Mouse (Mus musculus) liver, embryonic 12.5 days (tissue): Measurements from ENCODE around the gene Mien1. TPM values are rescaled to one million over a fixed set of nuclear protein-coding genes. Genes with fewer than 3 reads are reported as not detected.

ENCODE experiments used
- ATAC-seq: fragments of 200-750 bp; cut with Nextera tagmentation; 2 replicates; pipeline ENCODE4 v1.8.0; 2017; ENCODE audit warnings: moderate number of reproducible peaks, mild to moderate bottlenecking, moderate library complexity
- H3K27ac ChIP-seq: fragments of 300-500 bp; sonication (generic); 2 replicates; pipeline ENCODE4 v1.5.1; 2016; ENCODE audit warnings: mild to moderate bottlenecking
- H3K27me3 ChIP-seq: fragments of 300-500 bp; sonication (generic); replicated peaks from 2 replicates; pipeline ENCODE4 v1.6.1; 2016; ENCODE audit warnings: mild to moderate bottlenecking, moderate library complexity
- H3K36me3 ChIP-seq: fragments of 300-500 bp; sonication (generic); 2 replicates; pipeline ENCODE4 v1.6.1; 2016; ENCODE audit warnings: mild to moderate bottlenecking, moderate library complexity
- H3K4me1 ChIP-seq: fragments of 300-500 bp; sonication (generic); 2 replicates; pipeline ENCODE4 v1.6.1; 2016
- H3K4me2 ChIP-seq: fragments of 300-500 bp; sonication (generic); 2 replicates; pipeline ENCODE4 v1.6.1; 2016; ENCODE audit warnings: mild to moderate bottlenecking, moderate library complexity
- H3K4me3 ChIP-seq: fragments of 300-500 bp; sonication (generic); 2 replicates; pipeline ENCODE4 v1.5.1; 2016; ENCODE audit warnings: mild to moderate bottlenecking, moderate library complexity
- H3K9ac ChIP-seq: fragments of 300-500 bp; sonication (generic); 2 replicates; pipeline ENCODE4 v1.6.1; 2016; ENCODE audit warnings: mild to moderate bottlenecking, moderate library complexity
- H3K9me3 ChIP-seq: fragments of 300-500 bp; sonication (generic); replicated peaks from 2 replicates; pipeline ENCODE4 v1.6.1; 2016; ENCODE audit warnings: mild to moderate bottlenecking, moderate library complexity
- WGBS: fragments of 180-500 bp; shearing (Covaris S2); methylation state at CpG from one replicate; pipeline ENCODE4 v1.1.7; 2016; ENCODE audit not compliant: insufficient replicate concordance; 5-methylcytosine and 5-hydroxymethylcytosine counted together
- polyA plus RNA-seq: library from polyadenylated mRNA; unstranded; fragments of >200 nt; fragmentation: Nextera tagmentation; extraction: Ambion mirVana; gene quantifications from 2 replicates; pipeline ENCODE4 v1.2.1, GENCODE M21; 2016

Gene Mien1
- polyA plus RNA-seq, 1 experiment from 2014 or later = 64.8 TPM

DNA sequence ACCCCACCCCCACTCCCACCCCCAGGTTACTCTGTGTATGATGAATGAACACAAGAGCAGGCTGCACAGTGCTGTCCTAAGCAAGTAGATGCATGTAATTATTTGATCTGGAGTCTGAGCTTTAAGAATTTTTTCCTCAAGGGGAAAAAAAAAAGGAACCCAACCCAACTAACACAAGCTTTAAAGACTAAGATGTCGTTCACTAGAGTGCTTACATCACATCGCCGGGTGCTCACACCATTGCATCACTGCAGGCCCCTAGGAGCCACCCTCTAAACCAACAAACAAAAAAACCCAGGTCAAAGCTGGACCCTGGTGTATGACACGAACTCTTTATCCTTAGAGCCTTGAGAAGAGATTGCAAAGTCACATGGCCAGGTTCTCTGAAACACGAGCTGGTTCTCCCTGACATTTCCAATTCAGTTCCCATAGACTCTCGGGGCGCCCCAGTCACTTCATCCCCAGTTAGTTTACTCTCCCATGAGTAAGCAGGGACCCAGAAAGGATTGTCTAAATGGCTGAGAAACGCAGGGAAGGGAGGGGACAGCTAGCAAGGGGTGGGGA lies 35.2 kb upstream of the Mien1 start:
- no peak overlapping the region for H3K4me2 ChIP-seq
- no peak overlapping the region for H3K27ac ChIP-seq
- H3K9ac ChIP-seq = no peak overlapping the region
- ATAC-seq = no peak
- H3K9me3 ChIP-seq = no peaks in the 10 kb centered on the region
- H3K4me3 ChIP-seq = no peak overlapping the region
- WGBS = 48% methylated on average over 8 of the region's 8 CpGs
- no peaks in the 10 kb centered on the region for H3K4me1 ChIP-seq
- H3K27me3 ChIP-seq = peaks cover 32% of the 10 kb centered on the region
- H3K36me3 ChIP-seq = no peaks in the 10 kb centered on the region

DNA sequence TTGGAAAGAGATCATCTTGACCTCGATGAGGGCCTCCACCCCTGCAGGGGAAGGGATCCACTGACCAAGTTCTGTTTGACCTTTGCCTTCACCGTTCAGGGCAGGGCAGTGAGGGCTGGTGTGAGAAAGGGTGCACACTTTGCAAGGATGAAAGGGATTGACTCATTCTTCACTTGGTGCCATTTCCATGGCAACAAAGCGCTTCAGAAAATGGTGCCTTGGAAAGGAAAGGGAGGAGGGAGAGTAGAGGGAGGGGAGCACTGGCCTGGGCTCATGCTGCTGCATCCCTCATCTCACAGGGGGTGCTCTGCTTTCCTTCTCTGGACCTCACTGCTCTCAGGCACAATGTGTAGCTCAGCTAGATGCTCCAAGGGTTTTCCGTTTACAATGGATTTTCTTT lies 33.9 kb upstream of the Mien1 start:
- Histone ChIP-seq H3K27me3 (peaks cover 37% of the 10 kb centered on the region), H3K27ac (no peak overlapping the region), H3K9me3 (no peaks in the 10 kb centered on the region), H3K4me1 (no peaks in the 10 kb centered on the region), H3K4me2 (no peak overlapping the region), H3K36me3 (no peaks in the 10 kb centered on the region), H3K9ac (no peak overlapping the region), H3K4me3 (no peak overlapping the region)
- no peak for ATAC-seq
- WGBS = 57% methylated on average over 4 of the region's 4 CpGs

DNA sequence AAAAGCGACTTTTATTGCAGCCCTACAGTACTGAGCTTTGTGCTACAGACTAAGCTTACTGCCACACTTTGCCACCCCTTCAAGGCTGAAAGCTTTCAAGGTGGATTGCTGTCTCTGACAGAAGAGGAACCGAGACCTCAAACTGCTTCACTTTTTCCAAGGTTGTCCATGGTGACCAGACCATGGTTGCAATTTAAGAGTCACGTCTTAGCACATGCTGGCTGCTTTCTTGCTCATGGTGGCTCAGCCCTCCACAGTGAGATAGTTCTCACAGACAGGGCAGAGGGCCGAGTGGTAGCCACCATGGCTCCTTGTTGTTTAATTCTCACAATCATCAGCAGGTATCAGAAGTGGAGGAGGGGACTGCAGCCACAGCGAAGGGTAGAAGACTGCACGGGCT lies 32.0 kb upstream of the Mien1 start:
- Histone ChIP-seq H3K9ac (no peak overlapping the region), H3K4me3 (no peak overlapping the region), H3K27me3 (peaks cover 50% of the 10 kb centered on the region), H3K27ac (no peak overlapping the region), H3K36me3 (no peaks in the 10 kb centered on the region), H3K4me1 (no peaks in the 10 kb centered on the region), H3K4me2 (no peak overlapping the region), H3K9me3 (no peaks in the 10 kb centered on the region)
- WGBS = 49% methylated on average over 6 of the region's 6 CpGs
- ATAC-seq = no peak

DNA sequence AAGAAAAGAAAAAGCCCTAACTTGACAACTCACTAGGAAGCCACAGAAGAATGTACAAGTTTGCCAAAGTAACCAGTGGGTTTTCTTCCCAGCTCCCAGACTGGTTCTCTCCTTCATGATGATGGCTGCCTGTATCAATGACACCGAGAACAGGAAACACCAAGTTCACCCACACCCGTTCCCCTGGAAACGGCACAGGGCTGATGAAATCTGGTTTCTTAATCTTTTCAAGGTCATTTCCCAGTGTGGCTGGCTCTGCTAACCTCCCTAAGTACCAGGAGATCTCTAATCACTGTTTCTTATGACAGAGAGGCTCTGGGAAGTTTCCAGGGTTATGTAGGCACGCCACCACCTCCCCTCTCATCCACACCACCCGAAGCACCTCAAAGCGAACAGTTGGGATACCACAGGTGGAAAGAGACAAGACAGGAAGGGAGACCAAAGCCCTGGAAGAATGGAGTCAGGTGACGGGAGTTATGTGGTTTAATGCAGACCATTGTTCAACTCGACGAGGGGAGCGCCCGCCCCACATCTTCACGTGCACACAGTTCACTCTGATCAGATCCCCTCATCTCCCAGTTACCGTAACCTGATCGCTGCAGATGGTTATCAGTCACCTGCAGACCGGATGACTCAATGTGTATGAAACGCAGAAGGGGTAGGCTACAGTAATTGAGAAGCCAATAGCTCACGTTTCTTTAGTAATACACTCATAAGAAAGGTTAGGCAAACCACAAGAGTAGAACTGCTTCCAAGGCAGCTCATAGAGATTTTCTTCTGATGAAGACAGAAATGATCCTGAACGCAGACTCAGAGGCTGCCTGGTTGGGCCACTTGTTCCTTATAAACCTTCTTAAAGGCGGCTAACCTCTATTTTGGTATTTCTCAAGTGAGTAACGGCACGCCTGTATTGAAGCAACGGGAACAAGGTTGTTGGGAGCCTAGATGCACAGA lies 31.2 kb upstream of the Mien1 start:
- Histone ChIP-seq H3K4me2 (no peak overlapping the region), H3K9ac (no peak overlapping the region), H3K36me3 (no peaks in the 10 kb centered on the region), H3K9me3 (no peaks in the 10 kb centered on the region), H3K4me1 (no peaks in the 10 kb centered on the region), H3K27ac (no peak overlapping the region), H3K27me3 (peaks cover 54% of the 10 kb centered on the region), H3K4me3 (no peak overlapping the region)
- ATAC-seq = no peak
- WGBS = 51% methylated on average over 22 of the region's 22 CpGs

DNA sequence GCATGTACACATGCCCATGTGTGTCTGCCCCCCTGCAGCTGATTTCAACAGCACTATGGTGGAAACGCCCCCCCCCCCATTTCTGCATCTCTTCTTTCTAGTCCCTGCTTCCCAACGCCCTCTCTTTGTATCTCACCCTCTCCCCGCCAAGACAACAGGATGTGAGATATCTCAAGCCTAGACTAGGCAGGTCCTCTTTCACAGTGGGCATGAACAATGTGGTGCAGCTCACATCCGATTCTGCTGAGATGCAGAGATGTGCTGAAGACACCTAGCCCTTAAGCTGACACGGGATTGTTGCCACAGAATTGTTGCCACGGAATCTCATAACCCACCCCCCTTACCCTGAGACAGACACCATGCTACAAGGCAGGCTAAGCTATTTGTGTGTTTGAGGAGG lies 25.7 kb upstream of the Mien1 start:
- Histone ChIP-seq H3K27me3 (peaks cover 66% of the 10 kb centered on the region), H3K36me3 (no peaks in the 10 kb centered on the region), H3K4me2 (no peak overlapping the region), H3K9ac (no peak overlapping the region), H3K9me3 (no peaks in the 10 kb centered on the region), H3K4me1 (no peaks in the 10 kb centered on the region), H3K4me3 (no peak overlapping the region), H3K27ac (no peak overlapping the region)
- no peak for ATAC-seq
- 56% methylated on average over 6 of the region's 6 CpGs for WGBS

DNA sequence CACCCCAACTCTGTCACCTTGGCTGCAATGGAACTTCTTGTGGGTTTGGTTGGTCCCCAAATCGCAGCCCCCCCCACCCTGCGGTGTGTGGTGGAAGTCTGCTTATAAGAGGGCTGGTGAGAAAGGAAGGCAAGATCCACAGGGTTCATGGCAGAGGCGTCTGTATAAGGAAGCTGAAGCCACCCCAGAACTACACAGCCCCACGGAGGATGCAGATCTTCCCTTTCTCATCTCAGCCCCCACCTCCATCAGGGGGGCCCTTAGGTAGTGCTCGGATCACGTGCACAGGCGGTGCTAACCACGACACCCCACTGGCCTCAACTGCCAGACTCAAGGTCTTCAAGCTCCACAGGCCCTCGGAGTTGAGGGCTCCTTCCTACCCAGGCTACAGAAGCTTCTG lies 25.1 kb upstream of the Mien1 start:
- no peaks in the 10 kb centered on the region for H3K9me3 ChIP-seq
- peaks cover 66% of the 10 kb centered on the region for H3K27me3 ChIP-seq
- WGBS = 56% methylated on average over 9 of the region's 9 CpGs
- no peak for ATAC-seq
- H3K27ac ChIP-seq = no peak overlapping the region
- H3K36me3 ChIP-seq = no peaks in the 10 kb centered on the region
- H3K4me3 ChIP-seq = no peak overlapping the region
- H3K9ac ChIP-seq = no peak overlapping the region
- H3K4me2 ChIP-seq = no peak overlapping the region
- no peaks in the 10 kb centered on the region for H3K4me1 ChIP-seq

DNA sequence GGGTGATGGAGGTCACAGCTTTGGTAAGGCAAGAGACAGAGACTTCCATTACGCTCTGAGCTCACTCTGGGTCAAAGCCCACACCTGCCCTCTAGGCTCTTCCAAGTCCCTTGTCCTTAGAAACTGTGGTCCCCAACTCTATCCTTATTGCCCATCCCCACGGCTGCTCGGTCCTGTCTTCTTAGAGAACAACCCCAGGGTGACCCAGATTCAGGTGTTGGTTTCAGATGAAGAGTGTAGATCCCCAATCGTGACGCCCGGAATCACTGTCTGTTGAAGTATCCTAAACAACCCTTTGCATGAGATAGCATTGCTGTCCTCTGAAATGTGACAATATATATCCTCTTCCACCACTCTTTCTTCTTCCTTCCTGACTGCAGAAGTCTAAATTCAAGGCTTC lies 23.5 kb upstream of the Mien1 start:
- peaks cover 12% of the 10 kb centered on the region for H3K4me1 ChIP-seq
- no peak for ATAC-seq

DNA sequence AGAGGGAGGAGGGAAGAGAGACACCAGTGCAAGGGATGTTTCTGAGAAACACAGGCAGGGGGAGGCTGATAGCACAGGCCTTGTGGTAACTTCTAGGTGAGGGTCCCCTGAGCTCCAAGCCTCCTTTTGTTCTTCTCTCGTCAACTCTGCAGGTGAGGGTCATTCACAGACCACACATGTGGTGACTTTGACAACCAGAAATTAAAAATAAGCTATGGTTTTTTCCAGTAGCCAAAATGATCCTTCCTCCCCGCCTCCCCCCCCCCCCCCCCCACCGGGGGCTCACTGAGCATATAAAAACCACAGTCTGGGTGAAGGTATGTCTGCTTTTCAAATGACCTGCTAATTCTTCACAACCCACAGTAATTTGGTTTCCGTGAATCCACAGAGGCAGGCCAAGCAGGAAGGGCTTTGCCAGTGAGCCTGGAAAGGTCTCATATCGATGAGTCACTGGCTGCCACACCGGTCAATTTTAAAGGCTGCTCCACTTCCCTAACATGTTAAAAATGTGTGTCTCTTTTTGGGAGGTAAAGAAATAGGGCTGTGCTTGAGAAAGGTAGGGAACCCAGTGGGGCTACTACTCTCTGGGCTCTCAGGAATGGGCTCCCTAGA lies 22.4 kb upstream of the Mien1 start:
- no peak overlapping the region for H3K9ac ChIP-seq
- H3K27ac ChIP-seq = no peak overlapping the region
- H3K4me3 ChIP-seq = no peak overlapping the region
- ATAC-seq = no peak
- no peaks in the 10 kb centered on the region for H3K36me3 ChIP-seq
- no peak overlapping the region for H3K4me2 ChIP-seq
- H3K4me1 ChIP-seq = peaks cover 16% of the 10 kb centered on the region
- H3K27me3 ChIP-seq = peaks cover 79% of the 10 kb centered on the region
- WGBS = 54% methylated on average over 6 of the region's 6 CpGs
- H3K9me3 ChIP-seq = no peaks in the 10 kb centered on the region

More for the DNA sequence above, 23.5 kb upstream of the Mien1 start:
- Histone ChIP-seq H3K36me3 (no peaks in the 10 kb centered on the region), H3K27me3 (peaks cover 74% of the 10 kb centered on the region), H3K27ac (no peak overlapping the region), H3K4me3 (no peak overlapping the region), H3K9me3 (no peaks in the 10 kb centered on the region), H3K9ac (no peak overlapping the region), H3K4me2 (no peak overlapping the region)
- WGBS = 71% methylated on average over 6 of the region's 6 CpGs

DNA sequence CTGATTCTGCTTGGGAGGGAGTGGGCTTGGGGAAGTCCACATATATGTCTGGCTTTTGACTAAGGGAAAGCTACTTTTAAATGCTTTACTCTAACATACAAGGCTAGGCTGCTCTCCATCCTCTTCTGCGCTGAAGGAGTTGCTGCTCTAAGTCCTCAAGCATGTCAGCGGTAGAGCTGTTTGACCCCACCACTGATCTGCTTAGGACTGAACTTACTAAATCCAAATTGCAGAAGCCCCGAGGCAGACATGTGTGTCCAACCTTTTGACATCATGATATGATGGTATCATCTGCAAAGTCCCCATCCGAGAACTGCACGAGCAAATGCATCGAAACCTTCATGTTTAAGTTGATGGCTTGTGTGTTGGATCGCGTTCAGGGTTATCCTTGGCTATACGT lies 21.1 kb upstream of the Mien1 start:
- Histone ChIP-seq H3K9me3 (no peaks in the 10 kb centered on the region), H3K27ac (no peak overlapping the region), H3K4me2 (no peak overlapping the region), H3K36me3 (0 out of 2 replicates have a peak, but pooled peaks cover 6% of the 10 kb centered on the region), H3K9ac (no peak overlapping the region), H3K4me1 (peaks cover 16% of the 10 kb centered on the region), H3K4me3 (no peak overlapping the region), H3K27me3 (peaks cover 74% of the 10 kb centered on the region)
- WGBS = 68% methylated on average over 9 of the region's 9 CpGs
- ATAC-seq = no peak

DNA sequence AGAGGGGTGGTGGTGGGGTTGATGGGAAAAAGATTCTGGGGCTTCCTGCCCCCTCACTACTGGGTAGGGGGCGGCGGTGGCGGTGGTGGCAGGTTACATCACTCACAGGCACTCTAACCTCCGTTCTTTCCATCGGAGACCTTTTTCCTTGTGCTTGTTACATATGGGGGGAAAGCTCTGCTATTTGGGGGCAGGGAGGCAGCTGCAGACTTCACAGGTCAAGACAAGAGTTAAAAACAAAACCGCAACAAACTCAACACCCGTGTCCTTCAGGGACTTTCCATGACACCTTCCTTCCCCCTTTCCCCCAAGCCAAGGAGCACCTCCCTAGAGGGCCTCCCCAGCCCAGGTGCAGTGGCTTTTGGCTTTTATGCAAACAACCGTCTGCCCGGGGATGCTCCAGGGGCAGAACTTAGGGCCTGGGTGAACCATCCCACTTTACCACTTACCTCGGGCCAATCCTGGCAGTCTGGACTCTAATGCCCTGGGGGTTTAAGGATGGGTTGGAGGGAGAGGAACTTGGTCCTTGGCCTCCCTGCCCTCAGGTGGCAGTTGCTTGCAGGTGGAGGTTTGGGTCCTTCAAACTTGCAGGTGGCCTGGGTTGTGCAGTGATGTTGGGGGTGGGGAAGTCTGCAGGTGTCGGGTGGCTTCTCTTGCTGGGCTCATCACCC lies 20.4 kb upstream of the Mien1 start:
- Histone ChIP-seq H3K27ac (no peak overlapping the region), H3K4me2 (no peak overlapping the region), H3K36me3 (0 out of 2 replicates have a peak, but pooled peaks cover 12% of the 10 kb centered on the region), H3K27me3 (peaks cover 68% of the 10 kb centered on the region), H3K4me1 (peaks cover 16% of the 10 kb centered on the region), H3K9ac (no peak overlapping the region), H3K4me3 (no peak overlapping the region), H3K9me3 (no peaks in the 10 kb centered on the region)
- ATAC-seq = no peak
- WGBS = 12% methylated on average over 11 of the region's 11 CpGs

DNA sequence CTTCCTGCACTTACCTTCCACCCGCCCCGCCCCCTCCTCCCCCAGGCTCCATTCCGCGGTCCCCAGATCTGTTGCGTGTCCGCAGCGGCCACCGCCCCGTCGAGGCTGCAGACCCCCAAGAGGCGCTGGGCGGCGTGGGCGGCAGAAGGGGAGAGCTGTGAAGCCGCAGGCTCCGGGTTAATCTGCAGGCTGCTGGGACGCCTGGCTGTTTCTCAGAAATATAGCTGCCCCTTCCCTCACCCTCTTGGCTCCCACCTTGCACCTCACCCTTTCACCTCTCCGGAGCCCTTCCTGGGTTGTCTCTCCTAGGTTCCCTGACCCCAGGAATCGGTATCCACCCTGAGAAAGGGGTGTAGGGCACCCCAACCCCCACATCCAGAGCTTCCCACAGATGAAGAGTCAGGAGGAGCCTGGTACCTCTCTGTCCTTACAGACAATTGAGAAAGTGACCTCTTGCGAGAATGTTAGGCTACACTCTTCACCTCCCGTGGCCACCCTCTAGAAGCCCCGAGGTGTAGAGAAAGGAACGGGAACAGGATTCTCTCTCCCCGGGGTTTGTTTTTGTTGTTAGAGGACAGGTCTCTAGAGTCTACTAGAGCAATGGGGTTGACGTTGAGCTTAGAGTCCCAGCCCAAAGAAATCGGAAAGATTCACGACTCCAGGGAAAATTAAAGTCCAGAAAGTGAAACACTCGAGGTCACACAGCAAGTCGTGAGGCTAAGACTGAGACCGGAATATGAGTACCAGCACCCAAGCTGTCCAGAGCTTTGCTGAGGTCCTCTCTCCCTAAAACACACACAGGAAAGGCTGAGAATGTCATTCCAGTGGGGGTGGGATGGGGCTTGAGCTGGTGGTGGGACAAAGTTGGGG lies 19.6 kb upstream of the Mien1 start:
- ATAC-seq = 0 out of 2 replicates have a peak, but pooled peaks have one; percentile 19
- Histone ChIP-seq H3K9ac (peak overlapping the region; percentile 63), H3K27me3 (peaks cover 73% of the 10 kb centered on the region), H3K4me2 (peak overlapping the region; percentile 91), H3K27ac (no peak overlapping the region), H3K9me3 (no peaks in the 10 kb centered on the region), H3K4me3 (peak overlapping the region; percentile 66), H3K36me3 (peaks cover 20% of the 10 kb centered on the region; the same call in 1 of the 2 replicates), H3K4me1 (peaks cover 16% of the 10 kb centered on the region)
- 4% methylated on average over 26 of the region's 30 CpGs for WGBS
